Mouse (Mus musculus): ENCODE results near the gene Agbl4.
A peak's percentile ranks its signal among the peaks of the same experiment; 100 is the strongest.

Agbl4 gene

GRCm38 (mm10) chr4:110397618-110398045, at the start of gene Agbl4:
TSS of gene Agbl4 (plus strand) at chr4:110397661.
- peak; percentile 63 for DNase-seq (ENCODE audit: low spot score)

- no peak for DNase-seq (ENCODE audit: low spot score)
These were observed 46.6 kb upstream of the Agbl4 start for GRCm38 (mm10) chr4:110350856-110351177.

- DNase-seq (ENCODE audit: low spot score) = peak; percentile 74
These were observed 46.1 kb upstream of the Agbl4 start, which contains the start of gene Elavl4 for GRCm38 (mm10) chr4:110351178-110352000. TSS of gene Elavl4 (minus strand) at chr4:110351909.

- DNase-seq (ENCODE audit: low spot score) = no peak
These were observed 45.5 kb upstream of the Agbl4 start for GRCm38 (mm10) chr4:110352001-110352369.

- DNase-seq (ENCODE audit: low spot score) = no peak
These were observed 36.9 kb upstream of the Agbl4 start for GRCm38 (mm10) chr4:110360568-110360967.

GRCm38 (mm10) chr4:110396221-110396620, 1.2 kb upstream of the Agbl4 start:
- no peak for DNase-seq (ENCODE audit: low spot score)

GRCm38 (mm10) chr4:110420306-110420705, 22.8 kb downstream of the Agbl4 start:
- DNase-seq (ENCODE audit: low spot score) = no peak

- no peak for DNase-seq (ENCODE audit: low spot score)
These were observed 30.2 kb downstream of the Agbl4 start for GRCm38 (mm10) chr4:110427653-110428052.

- no peak for DNase-seq (ENCODE audit: low spot score)
These were observed 96.9 kb downstream of the Agbl4 start for GRCm38 (mm10) chr4:110494371-110494770.

GRCm38 (mm10) chr4:110529804-110530203, 132.3 kb downstream of the Agbl4 start:
- no peak for DNase-seq (ENCODE audit: low spot score)

GRCm38 (mm10) chr4:110549223-110549622, 151.8 kb downstream of the Agbl4 start:
- no peak for DNase-seq (ENCODE audit: low spot score)

- DNase-seq (ENCODE audit: low spot score) = no peak
These were observed 200.3 kb downstream of the Agbl4 start for GRCm38 (mm10) chr4:110597726-110598283.

- no peak for DNase-seq (ENCODE audit: low spot score)
These were observed 244.0 kb downstream of the Agbl4 start for GRCm38 (mm10) chr4:110641417-110641816.

- no peak for DNase-seq (ENCODE audit: low spot score)
These were observed 265.5 kb downstream of the Agbl4 start for GRCm38 (mm10) chr4:110662940-110663339.

GRCm38 (mm10) chr4:110674121-110674520, 276.7 kb downstream of the Agbl4 start:
- DNase-seq (ENCODE audit: low spot score) = no peak

- no peak for DNase-seq (ENCODE audit: low spot score)
These were observed 337.7 kb downstream of the Agbl4 start for GRCm38 (mm10) chr4:110735141-110735540.

GRCm38 (mm10) chr4:110757941-110758340, 360.5 kb downstream of the Agbl4 start:
- DNase-seq (ENCODE audit: low spot score) = no peak

GRCm38 (mm10) chr4:110788596-110788995, 391.1 kb downstream of the Agbl4 start:
- DNase-seq (ENCODE audit: low spot score) = no peak

- no peak for DNase-seq (ENCODE audit: low spot score)
These were observed 402.4 kb downstream of the Agbl4 start for GRCm38 (mm10) chr4:110799902-110800301.

- DNase-seq (ENCODE audit: low spot score) = no peak
These were observed 413.5 kb downstream of the Agbl4 start for GRCm38 (mm10) chr4:110810947-110811346.

- no peak for DNase-seq (ENCODE audit: low spot score)
These were observed 435.3 kb downstream of the Agbl4 start for GRCm38 (mm10) chr4:110832776-110833175.

- DNase-seq (ENCODE audit: low spot score) = no peak
These were observed 482.4 kb downstream of the Agbl4 start for GRCm38 (mm10) chr4:110879719-110880443.

- DNase-seq (ENCODE audit: low spot score) = no peak
These were observed 518.6 kb downstream of the Agbl4 start for GRCm38 (mm10) chr4:110916061-110916460.
